Mouse (Mus musculus) ZHBTc4 (cell line): Measurements from ENCODE around the gene Rnf123.

Experiments used
- DNase-seq: peaks from one replicate; pipeline ENCODE4 v3.0.0-alpha.2; 2011; ENCODE audit warnings: low read depth, low spot score

Rnf123 gene

GRCm38 (mm10) chr9:108082988-108083431, at the start of gene Rnf123:
TSS of gene Rnf123 (minus strand) at chr9:108083346.
- DNase-seq, result peak; percentile 34

DNA sequence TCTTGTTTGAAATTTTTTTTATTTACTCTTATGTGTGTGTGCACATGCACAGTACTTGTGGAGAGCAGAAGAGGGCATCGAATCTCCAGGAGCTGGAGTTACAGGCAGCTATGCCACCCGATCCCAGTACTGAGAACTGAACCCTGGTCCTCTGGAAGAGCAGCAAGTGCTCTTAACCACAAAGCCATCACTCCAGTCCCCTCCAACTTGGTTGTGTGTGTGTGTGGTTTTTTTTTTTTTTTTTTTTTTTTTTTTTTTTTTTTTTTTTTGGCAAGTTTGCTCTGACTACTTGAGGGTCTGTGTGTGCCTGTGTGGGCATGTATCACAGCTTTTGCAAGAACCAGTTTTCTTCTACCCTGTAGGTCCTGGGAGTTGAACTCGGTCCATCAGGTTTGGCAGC, 49.2 kb upstream of the Rnf123 start:
- no peak for DNase-seq

DNA sequence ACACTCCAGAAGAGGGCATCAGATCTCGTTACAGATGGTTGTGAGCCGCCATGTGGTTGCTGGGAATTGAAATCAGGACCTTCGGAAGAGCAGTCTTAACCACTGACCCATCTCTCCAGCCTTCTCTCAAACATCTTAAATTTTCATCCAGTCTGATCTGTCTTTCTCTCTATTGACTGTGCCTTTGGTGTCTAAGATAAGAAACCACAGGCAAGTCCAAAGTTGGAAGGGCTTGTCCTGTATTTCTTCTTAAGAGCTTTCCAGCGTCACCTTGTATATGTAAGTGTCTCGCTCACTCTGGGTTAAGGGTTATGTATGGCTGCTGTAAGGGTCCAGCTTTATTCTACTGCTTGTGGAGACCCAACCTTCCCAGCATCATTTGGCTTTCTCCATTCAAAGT, 48.4 kb upstream of the Rnf123 start:
- no peak for DNase-seq

DNA sequence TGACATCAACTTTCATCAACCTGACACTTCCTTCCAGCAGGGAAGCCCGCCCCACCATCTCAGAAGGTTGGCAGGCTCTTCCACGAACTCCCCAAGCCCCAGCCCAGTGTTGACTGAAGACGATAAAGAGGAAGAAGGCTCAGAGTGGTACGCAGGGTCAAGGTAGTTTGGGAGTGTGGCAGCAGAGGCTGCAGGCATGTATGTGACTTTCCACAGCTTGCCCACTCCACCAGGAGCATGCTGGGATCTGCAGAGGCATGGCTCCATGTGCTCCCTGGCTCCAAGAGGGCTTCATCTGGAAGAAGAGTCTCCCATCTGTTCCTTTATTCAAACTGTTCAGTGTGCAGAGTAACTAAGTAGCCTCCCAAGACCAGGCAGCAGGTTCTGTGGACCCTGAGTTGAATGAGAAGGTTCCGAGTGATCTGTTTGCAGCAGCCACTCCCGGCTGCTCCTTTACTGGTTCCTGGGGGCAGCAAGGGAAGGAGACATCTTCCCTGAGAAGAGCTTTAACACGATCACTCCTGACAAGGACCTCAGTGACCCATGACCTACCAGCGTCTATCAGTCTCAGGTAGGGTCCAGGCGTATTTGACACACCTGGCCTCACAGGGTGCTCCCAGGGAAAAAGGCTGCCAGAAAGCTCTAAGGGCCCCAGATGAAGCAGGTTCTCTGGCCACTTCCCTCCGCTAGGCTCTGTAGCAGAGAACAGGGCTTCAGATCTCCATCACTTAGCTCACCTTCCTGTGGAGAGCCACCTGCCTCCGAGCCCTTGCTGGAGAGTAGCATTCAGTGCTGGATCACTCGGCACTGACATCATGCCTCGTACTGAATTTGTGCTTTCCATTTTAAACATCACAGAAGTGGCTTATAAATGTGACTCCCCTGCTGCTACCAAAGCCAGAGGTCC, 46.1 kb upstream of the Rnf123 start:
- no peak for DNase-seq

GRCm38 (mm10) chr9:108128248-108128647, 45.1 kb upstream of the Rnf123 start:
- no peak for DNase-seq

- no peak for DNase-seq
Observed at GRCm38 (mm10) chr9:108126436-108127180, 43.5 kb upstream of the Rnf123 start.

GRCm38 (mm10) chr9:108125731-108126130, 42.6 kb upstream of the Rnf123 start:
- DNase-seq, result no peak

DNA sequence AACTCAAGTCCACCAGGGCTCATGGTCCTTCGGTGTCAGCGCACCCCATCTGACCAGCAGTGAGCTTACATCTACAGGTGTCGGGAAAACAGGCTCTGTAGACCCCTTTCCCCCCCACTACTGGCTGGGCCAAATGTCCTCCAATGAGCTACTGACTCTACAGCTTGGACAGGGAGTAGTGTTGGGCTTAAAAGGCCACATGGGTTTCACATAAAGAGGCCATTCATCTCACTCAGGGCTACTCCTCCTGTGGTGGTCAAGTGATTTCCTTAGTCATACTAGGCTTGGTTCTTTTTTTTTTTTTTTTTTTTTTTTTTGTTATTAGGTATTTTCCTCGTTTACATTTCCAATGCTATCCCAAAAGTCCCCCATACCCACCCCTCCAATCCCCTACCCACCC, 40.8 kb upstream of the Rnf123 start:
- no peak for DNase-seq

DNA sequence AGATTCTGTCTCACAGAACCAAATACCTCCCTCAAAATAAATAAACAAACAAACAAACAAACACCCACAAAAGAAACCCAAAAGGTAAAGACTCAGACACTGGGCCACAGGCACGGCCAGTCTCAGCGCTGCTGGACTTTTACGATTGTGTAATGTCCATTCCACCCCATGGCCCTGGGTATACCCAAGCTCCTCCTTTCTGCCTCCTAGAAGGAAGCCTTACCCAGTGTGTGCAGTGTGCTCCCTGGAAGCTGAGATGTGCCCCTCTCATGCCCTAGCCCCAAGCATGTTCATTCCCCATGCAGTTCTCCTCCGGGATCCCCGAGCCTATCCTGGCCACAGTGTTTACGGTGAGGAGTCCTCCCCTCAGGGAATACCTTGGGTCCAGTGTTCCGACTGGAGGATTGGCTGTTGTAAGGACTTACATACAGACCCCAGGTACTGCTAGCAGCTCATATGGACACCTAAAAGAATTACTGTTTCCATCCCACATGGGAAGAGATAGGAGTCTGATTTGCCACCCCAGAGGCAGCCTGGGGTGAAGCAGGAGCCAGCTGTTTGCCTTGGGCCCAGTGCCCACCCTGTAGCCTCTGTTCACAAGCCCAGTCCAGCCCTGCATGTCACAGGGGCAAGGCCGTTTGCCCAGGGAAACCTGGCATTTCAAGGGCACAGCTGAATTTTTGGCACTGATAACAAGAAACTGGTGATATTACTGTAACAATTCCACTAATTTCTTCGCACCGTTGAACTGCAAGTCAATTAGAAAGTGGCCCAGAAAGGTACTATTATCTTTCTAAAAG, 38.2 kb upstream of the Rnf123 start:
- no peak for DNase-seq

- no peak for DNase-seq
Observed at GRCm38 (mm10) chr9:108120671-108121070, 37.5 kb upstream of the Rnf123 start.

DNA sequence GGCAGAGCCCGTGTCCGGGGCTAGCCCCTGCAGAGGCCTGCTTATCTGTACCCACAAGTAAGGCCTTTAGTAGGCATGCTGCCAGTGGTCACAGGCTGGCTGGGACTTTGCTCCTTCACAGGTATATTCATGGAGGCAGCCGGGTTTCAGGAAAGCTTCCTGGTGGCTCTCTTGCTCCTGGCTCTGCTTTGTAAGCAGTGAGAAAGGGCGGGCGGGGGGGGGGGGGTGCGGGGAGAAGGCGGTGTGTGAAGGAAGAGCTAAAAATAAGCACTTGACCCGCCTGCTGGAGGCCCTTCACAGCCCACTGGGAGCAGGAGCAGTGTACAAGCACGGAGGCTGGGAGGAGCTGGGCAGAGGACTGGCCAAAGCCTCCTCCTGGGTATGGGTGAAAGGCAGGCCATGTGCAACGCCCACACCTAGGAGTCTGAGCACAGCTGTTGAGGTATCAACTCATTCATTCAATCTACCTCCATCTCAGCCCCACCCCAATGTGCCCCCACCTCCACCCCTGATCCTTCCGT, 36.8 kb upstream of the Rnf123 start:
- no peak for DNase-seq

GRCm38 (mm10) chr9:108117143-108117542, 34.0 kb upstream of the Rnf123 start:
- DNase-seq, result no peak

DNA sequence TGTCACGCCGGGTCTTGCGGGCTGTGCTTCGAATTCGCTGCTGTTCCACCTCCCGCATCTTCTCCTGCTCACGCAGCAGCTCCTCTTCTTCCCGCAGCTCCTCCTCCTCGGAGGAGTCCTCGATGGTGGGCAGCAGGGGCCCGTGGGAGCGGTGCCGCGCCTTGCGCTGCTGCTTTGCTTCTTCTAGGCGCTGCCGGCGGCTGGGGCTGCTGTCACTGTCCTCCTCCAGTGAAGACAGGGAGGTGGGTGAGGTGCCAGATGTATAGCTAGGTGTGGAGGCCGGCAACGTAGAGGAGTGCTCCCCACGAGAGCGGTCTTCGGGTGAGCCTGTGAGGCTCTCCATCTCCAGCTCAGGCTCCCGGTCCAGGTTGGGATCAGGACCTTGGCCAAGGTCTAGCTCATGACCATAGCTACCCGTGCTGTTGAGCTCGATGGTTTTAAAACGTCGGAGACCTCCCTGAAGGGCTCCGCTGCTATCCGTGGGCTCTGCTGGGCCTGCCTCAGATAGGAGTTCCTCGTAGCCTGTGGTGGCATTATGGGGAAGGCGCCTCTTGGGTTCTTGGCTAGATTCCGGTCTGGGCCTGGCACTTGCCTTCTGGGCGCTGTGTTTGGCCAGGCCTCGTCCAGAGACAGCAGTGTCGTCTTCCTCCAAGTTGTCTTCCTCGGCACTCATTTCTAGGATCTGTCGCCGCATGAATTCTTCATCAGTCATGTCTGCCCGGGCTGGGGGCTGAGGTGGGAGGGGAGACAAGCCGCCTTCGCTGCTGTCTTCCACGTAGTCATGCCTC, 32.3 kb upstream of the Rnf123 start:
- peak; percentile 16 for DNase-seq

DNA sequence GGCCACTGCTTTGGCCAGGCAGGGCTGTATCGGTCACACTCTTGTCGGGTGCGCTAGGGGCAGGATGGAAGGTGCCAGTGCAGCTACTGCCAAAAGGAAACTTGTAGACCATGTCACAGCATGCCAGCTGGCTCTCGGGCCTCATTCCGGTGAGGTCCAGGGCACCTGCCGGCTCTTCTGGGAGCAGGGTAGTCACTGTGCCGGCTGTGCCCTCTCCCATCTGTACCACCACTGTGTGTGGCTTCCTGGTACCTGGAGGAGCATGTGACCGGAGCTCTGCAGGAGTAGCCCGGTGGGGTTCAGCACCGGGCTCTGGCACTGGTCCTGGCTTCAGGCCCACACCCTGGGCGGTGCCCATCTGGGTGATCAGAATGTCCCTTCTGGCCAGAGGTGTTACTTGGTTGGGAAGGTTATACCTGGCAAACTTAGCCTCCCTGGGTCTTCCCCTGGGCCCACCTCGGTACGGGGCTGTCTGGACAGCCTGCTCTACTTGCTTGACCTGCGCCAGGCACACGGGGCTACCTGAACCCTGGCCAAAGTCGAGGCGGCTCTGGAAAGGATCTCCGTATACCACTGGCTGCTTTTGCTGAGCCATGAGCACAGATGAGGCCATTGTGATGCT, 29.7 kb upstream of the Rnf123 start:
- DNase-seq, result no peak

GRCm38 (mm10) chr9:108111593-108112121, 28.5 kb upstream of the Rnf123 start:
- DNase-seq, result peak; percentile 19

DNA sequence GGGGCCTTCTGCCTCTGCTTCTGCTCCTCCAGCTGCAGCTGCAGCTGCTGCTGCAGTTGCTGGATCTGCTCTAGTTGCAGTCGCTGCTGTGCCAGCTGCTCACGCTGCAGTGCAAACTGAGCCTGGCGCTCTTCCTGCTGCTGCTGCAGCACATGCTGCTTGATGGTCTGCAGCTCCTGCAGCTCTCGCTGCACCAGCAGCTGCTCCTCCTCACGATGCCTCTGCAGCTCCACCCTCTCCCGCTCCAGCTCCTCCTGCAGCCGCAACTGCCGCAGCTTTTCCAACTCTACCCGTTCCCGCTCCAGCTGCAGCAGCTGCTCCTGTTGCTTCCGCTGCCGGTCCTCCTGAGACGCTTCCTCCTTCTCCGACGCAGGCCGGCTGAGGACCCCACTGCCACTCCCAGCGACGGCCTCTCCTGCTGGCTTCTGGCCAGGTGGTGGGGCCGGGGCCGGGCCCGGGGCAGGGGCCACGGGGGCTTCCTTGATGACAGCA, 28.0 kb upstream of the Rnf123 start:
- peak; percentile 21 for DNase-seq

- DNase-seq, result peak; percentile 26
Observed at GRCm38 (mm10) chr9:108110160-108110559, 27.0 kb upstream of the Rnf123 start.

DNA sequence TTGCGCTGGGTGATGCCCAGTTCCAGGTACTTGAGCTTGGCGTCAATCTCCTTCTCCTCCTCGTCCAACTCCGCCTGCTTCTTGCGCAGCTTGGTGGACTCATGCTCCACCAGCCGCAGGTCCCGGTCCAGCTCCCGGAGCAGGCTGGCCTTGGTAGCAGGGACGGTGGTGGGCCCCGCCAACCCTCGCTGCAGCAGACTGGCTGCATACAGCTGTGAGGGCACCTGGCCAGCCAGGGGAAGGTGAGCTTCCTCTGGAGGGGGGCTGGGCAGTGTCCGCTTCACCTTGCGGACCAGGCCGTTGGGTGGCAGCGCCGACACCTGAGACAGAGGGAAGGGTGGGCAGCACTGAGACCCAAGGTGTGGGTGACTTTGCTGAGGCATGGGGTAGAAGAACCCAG, 24.7 kb upstream of the Rnf123 start:
- no peak for DNase-seq

- peak; percentile 63 for DNase-seq
Observed at GRCm38 (mm10) chr9:108106090-108106489, 22.9 kb upstream of the Rnf123 start.

DNA sequence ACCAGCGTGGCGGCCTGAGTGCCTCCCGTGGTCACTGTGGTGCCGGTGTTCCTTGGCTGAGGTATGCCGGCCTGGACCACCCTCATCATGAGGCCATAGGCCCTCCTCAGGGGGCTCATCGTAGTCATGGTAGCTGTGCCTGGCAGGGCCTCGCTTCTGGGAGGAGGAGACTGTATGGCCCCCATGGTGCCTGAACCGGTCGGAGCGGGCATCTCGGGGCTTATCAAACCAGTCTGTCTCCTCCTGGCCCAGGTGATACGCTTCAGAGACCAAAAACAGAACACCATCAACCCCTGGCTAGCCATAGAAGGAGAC, 22.4 kb upstream of the Rnf123 start:
- no peak for DNase-seq
